Mouse (Mus musculus): ENCODE data around the gene Spock1.

DNA sequence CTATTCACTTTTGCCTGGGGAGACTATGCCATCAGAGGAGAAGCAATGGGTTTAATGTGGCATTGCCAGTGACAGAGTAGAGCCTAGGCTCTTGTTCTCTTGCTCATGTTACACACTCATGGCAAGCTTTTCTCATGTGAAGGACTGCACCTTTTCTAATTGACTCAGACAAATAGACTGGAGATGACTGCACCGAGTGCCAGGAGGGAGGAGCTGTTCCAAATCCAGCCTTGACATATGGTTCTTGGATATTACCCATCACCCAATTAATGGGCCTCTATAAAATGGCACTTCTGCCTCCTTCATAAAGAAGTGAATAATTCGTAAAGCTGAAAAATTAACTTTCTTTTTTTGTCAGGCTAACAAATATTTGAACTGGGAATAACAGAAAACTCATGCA, 259.3 kb downstream of the Spock1 start:
- TF ChIP-seq CTCF (IDR thresholded peaks at IDR 0.05; ENCODE audit: low read depth) = no peak
- no peak for TF ChIP-seq EP300 (optimal IDR thresholded peaks at IDR 0.05)

Data from stomach, postnatal 0 days (tissue).